Mouse (Mus musculus) hindbrain, embryonic 15.5 days (tissue): ENCODE measurements around the gene Dscam. TPM values are rescaled to one million over a fixed set of nuclear protein-coding genes. Genes with fewer than 3 reads are reported as not detected.

ENCODE experiments used
- ATAC-seq: fragments of 200-750 bp; cut with Nextera tagmentation; 2 replicates; pipeline ENCODE4 v1.8.0; 2017; ENCODE audit warnings: low read depth, moderate number of reproducible peaks, moderate TSS enrichment; ENCODE audit not compliant: low FRiP score
- H3K27ac ChIP-seq: fragments of 300-500 bp; sonication (generic); replicated peaks from 2 replicates; pipeline ENCODE4 v1.5.1; 2015; ENCODE audit warnings: mild to moderate bottlenecking, inconsistent platforms
- H3K27me3 ChIP-seq: fragments of 300-500 bp; sonication (generic); 2 replicates; pipeline ENCODE4 v1.6.1; 2015; ENCODE audit warnings: control low read depth, inconsistent platforms
- H3K36me3 ChIP-seq: fragments of 300-500 bp; sonication (generic); 2 replicates; pipeline ENCODE4 v1.6.1; 2015; ENCODE audit warnings: control low read depth, inconsistent platforms
- H3K4me1 ChIP-seq: fragments of 300-500 bp; sonication (generic); replicated peaks from 2 replicates; pipeline ENCODE4 v1.6.1; 2015; ENCODE audit warnings: control low read depth, inconsistent platforms
- H3K4me2 ChIP-seq: fragments of 300-500 bp; sonication (generic); 2 replicates; pipeline ENCODE4 v1.6.1; 2015; ENCODE audit warnings: moderate library complexity, mild to moderate bottlenecking, inconsistent platforms
- H3K4me3 ChIP-seq: fragments of 300-500 bp; sonication (generic); 2 replicates; pipeline ENCODE4 v1.5.1; 2015; ENCODE audit warnings: mild to moderate bottlenecking, inconsistent platforms
- H3K9ac ChIP-seq: fragments of 300-500 bp; sonication (generic); 2 replicates; pipeline ENCODE4 v1.6.1; 2015; ENCODE audit warnings: inconsistent platforms
- H3K9me3 ChIP-seq: fragments of 300-500 bp; sonication (generic); 2 replicates; pipeline ENCODE4 v1.6.1; 2016; ENCODE audit warnings: control low read depth, inconsistent platforms
- WGBS: fragments of 180-500 bp; shearing (Covaris S2); methylation state at CpG from one replicate; pipeline ENCODE4 v1.1.7; 2015; 5-methylcytosine and 5-hydroxymethylcytosine counted together
- polyA plus RNA-seq: library from polyadenylated mRNA; unstranded; fragments of >200 nt; fragmentation: Nextera tagmentation; extraction: Ambion mirVana; gene quantifications from 2 replicates; pipeline ENCODE4 v1.2.1, GENCODE M21; 2015

Dscam gene
- polyA plus RNA-seq, 1 experiment from 2014 or later, result 15.1 TPM

DNA sequence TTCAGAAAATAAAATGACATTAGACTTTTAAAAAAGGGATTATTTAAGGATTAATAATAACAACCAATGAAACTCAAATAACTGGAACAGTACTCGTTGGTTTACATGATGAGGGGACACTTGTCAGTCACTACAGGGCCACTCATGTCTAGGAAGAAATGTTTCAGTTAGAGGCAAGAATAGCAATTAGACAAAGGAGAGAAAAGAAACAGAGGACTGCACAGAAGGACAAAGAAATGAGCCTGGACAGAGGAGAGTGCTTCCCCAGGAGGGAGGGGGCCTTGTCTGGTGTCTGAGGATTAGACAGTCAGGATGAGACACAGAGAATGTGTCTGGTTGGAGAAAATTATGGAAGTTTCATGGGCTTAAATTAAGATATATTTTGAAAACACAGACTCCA, 324.0 kb downstream of the Dscam start:
- 24% methylated on average over 1 of the region's 1 CpGs for WGBS
- no peak overlapping the region for H3K4me3 ChIP-seq
- H3K4me2 ChIP-seq, result no peak overlapping the region
- no peaks in the 10 kb centered on the region for H3K36me3 ChIP-seq
- no peak overlapping the region for H3K9ac ChIP-seq
- H3K9me3 ChIP-seq, result no peaks in the 10 kb centered on the region
- H3K27me3 ChIP-seq, result no peaks in the 10 kb centered on the region
- H3K4me1 ChIP-seq, result peaks cover 32% of the 10 kb centered on the region
- peak overlapping the region; percentile 64; the same call in 1 of the 2 replicates for H3K27ac ChIP-seq
- no peak for ATAC-seq

DNA sequence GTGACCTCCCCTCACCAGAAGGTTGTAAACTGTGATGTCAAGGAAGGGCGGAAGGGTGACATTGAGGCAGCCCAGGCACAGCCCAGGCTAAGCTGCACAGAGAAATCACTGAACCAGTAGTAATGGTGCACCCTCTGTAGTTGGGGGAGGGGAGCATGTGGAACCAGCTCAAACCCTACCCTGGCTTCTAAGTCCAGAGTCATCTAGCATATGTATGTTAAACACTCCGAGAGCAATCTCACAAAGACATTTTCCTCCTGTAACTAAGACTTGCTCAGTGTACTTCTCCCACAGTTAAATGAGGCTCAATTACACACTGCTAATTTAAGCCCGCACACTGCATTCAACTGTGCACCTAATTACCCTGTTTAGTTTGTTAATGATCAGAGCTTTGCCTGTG, 324.4 kb downstream of the Dscam start:
- no peak overlapping the region for H3K9ac ChIP-seq
- no peaks in the 10 kb centered on the region for H3K27me3 ChIP-seq
- no peak overlapping the region for H3K4me2 ChIP-seq
- H3K4me3 ChIP-seq, result no peak overlapping the region
- H3K9me3 ChIP-seq, result no peaks in the 10 kb centered on the region
- ATAC-seq, result 0 out of 2 replicates have a peak, but pooled peaks have one; percentile 43
- no peaks in the 10 kb centered on the region for H3K36me3 ChIP-seq
- H3K4me1 ChIP-seq, result peaks cover 32% of the 10 kb centered on the region
- peak overlapping the region; percentile 32; the same call in 1 of the 2 replicates for H3K27ac ChIP-seq
- WGBS, result 43% methylated on average over 3 of the region's 3 CpGs

GRCm38 (mm10) chr16:96845475-96846098, 325.0 kb downstream of the Dscam start:
- Histone ChIP-seq H3K9me3 (no peaks in the 10 kb centered on the region), H3K4me2 (no peak overlapping the region), H3K27ac (peak overlapping the region; percentile 32; the same call in 1 of the 2 replicates), H3K4me1 (peaks cover 32% of the 10 kb centered on the region), H3K27me3 (no peaks in the 10 kb centered on the region), H3K36me3 (no peaks in the 10 kb centered on the region), H3K9ac (no peak overlapping the region), H3K4me3 (no peak overlapping the region)
- no peak for ATAC-seq
- WGBS, result 65% methylated on average over 3 of the region's 3 CpGs

DNA sequence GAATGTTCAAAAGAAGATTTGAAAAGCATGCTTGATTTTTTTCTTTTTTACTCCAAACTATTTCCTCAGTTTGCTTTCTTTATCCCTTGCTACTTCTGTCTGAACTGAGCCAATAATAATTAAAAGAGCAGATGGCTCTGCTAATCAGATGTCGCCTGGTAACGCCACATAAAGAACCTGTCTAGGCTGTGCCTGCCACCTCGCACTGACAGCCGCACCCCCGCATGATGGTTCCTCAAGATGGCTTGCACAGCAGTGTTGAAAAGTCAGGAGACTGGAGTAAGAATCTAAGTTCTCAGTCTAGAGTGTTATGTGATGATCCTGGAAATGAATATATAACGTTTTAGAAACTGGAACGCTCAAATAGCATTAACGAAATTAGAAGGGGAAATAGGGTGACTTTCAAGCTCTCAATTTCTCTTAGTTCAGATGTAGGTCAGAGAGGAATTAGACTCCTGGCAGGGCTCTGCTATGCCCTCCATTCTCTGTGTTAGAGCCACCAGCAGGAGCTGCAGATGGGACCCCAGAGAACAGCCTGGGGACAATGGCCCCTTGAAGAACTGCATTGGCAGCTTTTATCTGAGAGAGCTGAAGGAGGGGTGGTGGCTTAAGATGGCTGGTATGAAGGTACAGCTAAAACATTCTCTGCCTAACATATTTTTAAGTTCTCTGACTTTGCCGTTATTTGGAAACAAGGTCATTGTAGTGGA, 326.7 kb downstream of the Dscam start:
- H3K27ac ChIP-seq, result peak overlapping the region; percentile 52
- no peaks in the 10 kb centered on the region for H3K36me3 ChIP-seq
- no peaks in the 10 kb centered on the region for H3K9me3 ChIP-seq
- peaks cover 32% of the 10 kb centered on the region for H3K4me1 ChIP-seq
- WGBS, result 51% methylated on average over 9 of the region's 9 CpGs
- no peak overlapping the region for H3K9ac ChIP-seq
- H3K4me3 ChIP-seq, result no peak overlapping the region
- H3K27me3 ChIP-seq, result no peaks in the 10 kb centered on the region
- H3K4me2 ChIP-seq, result no peak overlapping the region
- ATAC-seq, result no peak

GRCm38 (mm10) chr16:96842829-96843360, 327.7 kb downstream of the Dscam start:
- H3K27ac ChIP-seq, result no peak overlapping the region
- 93% methylated on average over 3 of the region's 3 CpGs for WGBS
- ATAC-seq, result no peak

DNA sequence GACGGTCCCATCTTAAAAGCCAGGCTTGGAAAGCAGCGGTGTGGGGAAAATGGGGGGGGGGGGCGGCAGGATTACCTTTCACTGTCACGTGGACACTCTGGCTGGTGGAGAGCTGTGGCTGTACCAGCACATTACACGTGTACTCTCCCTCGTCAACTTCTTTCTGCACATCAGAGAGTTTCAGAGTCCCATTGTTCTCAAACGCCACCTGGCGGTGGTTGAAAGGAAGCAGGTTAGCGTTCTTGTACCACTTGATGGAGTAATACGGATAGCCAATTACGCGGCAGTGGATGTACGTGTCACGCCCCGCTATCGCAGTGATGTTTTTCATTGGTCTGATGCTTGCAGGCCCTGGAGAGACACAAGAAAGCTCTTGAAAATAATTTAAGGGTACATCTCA, 350.9 kb downstream of the Dscam start:
- H3K9me3 ChIP-seq, result no peaks in the 10 kb centered on the region
- H3K27me3 ChIP-seq, result no peaks in the 10 kb centered on the region
- no peak overlapping the region for H3K4me2 ChIP-seq
- 26% methylated on average over 16 of the region's 16 CpGs for WGBS
- H3K9ac ChIP-seq, result no peak overlapping the region
- no peaks in the 10 kb centered on the region for H3K4me1 ChIP-seq
- no peak overlapping the region for H3K27ac ChIP-seq
- 0 out of 2 replicates have a peak, but pooled peaks have one; percentile 34 for ATAC-seq
- H3K4me3 ChIP-seq, result no peak overlapping the region
- H3K36me3 ChIP-seq, result 0 out of 2 replicates have a peak, but pooled peaks cover 8% of the 10 kb centered on the region

More at GRCm38 (mm10) chr16:96842829-96843360, 327.7 kb downstream of the Dscam start:
- Histone ChIP-seq H3K9ac (no peak overlapping the region), H3K4me3 (no peak overlapping the region), H3K27me3 (no peaks in the 10 kb centered on the region), H3K9me3 (no peaks in the 10 kb centered on the region), H3K36me3 (no peaks in the 10 kb centered on the region), H3K4me2 (no peak overlapping the region), H3K4me1 (peaks cover 32% of the 10 kb centered on the region)

DNA sequence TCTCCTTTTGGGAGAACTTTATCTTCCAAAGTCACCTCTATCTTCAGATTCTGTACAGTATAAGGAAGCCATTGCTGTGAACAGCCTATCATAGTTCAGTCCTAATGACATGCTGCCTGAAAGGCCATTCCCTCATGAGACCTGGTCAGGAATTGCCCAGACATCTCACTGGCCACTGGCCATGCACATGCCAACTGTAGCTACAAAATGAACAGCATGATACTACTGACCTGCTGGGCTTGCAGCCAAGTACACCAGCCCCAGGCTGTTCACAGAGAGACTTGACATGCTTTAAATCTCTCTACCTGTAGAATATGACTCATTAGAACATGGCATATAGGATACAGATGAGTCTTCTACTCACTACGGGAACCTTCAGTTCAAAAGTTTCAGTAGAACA, 364.3 kb downstream of the Dscam start:
- Histone ChIP-seq H3K9ac (no peak overlapping the region), H3K4me3 (no peak overlapping the region), H3K27me3 (no peaks in the 10 kb centered on the region), H3K4me2 (no peak overlapping the region), H3K27ac (no peak overlapping the region), H3K9me3 (no peaks in the 10 kb centered on the region), H3K36me3 (no peaks in the 10 kb centered on the region), H3K4me1 (peaks cover 16% of the 10 kb centered on the region)
- WGBS, result 98% methylated on average over 1 of the region's 1 CpGs
- no peak for ATAC-seq

DNA sequence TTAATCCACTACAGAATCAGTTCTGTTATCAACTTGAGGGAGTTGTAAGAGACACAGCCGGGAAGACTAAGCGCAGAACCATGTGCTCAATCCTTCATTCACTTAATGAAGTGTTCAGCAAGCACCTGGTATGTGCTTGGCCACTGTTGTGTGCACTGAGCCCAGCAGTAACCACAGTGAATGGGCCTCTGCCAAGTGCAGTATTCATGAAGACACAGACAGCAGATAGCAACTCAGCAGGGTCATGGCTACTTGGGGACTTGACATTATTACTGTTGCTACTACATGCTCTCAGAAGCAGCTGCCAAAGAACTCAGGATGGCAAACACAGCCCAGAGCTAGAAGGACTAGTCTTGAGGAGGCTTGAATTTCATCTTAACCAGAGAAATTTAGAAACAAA, 367.9 kb downstream of the Dscam start:
- Histone ChIP-seq H3K4me1 (peaks cover 16% of the 10 kb centered on the region), H3K9ac (no peak overlapping the region), H3K27ac (no peak overlapping the region), H3K36me3 (peaks cover 5% of the 10 kb centered on the region; the same call in 1 of the 2 replicates), H3K9me3 (no peaks in the 10 kb centered on the region), H3K4me2 (no peak overlapping the region), H3K27me3 (no peaks in the 10 kb centered on the region), H3K4me3 (no peak overlapping the region)
- ATAC-seq, result peak; percentile 69; the same call in 1 of the 2 replicates
- 58% methylated on average over 2 of the region's 2 CpGs for WGBS

DNA sequence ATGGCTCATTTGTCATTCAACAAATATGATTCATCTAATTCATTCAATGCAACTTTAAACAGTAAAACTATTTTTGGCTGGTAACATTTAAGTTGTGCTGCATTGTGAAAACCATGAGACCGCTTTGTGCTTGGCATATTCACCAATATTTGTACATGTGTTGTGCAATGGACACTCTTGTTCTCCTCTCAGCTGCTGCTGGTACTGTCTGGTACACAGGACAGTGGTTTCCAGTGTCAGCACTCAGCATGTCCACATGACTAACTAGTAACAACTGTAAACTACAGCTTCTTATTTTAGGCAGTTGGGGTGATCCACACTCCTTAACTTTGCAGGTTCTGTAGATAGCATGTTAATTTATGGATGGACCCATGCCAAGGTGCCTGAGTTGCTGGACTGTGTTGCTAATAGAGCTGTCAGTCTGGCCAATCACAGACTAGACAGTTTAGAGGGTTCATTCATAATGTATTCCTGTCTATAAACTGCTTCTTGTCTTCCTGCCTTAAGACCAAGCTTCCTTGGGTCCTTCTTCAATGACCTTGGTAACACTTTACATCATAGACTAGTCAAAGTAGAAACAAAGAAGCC, 368.8 kb downstream of the Dscam start:
- 0 out of 2 replicates have a peak, but pooled peaks have one; percentile 30 for ATAC-seq
- Histone ChIP-seq H3K4me1 (peaks cover 10% of the 10 kb centered on the region), H3K27me3 (no peaks in the 10 kb centered on the region), H3K9me3 (no peaks in the 10 kb centered on the region), H3K27ac (no peak overlapping the region), H3K4me2 (no peak overlapping the region), H3K4me3 (no peak overlapping the region), H3K36me3 (peaks cover 5% of the 10 kb centered on the region; the same call in 1 of the 2 replicates), H3K9ac (no peak overlapping the region)
- WGBS, result 94% methylated on average over 1 of the region's 1 CpGs

DNA sequence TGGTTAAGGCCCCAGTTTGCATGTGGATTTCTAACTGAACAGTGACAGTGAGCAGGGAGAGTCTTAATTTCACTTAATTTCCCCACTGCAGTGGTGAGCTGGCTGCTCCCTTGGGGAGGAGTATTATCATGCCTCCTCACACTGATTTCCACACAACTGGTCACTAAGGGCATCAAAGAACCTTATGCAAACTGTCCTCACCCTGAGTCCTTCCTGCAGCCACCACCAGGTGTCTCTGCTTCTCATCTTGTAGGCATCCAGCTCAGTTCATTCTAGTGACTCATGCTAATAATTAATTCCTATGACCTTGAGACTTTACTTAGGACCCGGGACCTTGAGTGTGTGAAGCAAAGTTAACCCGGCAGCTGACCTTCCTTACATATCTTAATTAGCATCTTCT, 375.1 kb downstream of the Dscam start:
- ATAC-seq, result 0 out of 2 replicates have a peak, but pooled peaks have one; percentile 34
- no peaks in the 10 kb centered on the region for H3K4me1 ChIP-seq
- H3K36me3 ChIP-seq, result peaks cover 9% of the 10 kb centered on the region; the same call in 1 of the 2 replicates
- no peaks in the 10 kb centered on the region for H3K27me3 ChIP-seq
- H3K9ac ChIP-seq, result no peak overlapping the region
- no peak overlapping the region for H3K4me3 ChIP-seq
- WGBS, result 50% methylated on average over 2 of the region's 2 CpGs
- H3K4me2 ChIP-seq, result no peak overlapping the region
- no peaks in the 10 kb centered on the region for H3K9me3 ChIP-seq
- no peak overlapping the region for H3K27ac ChIP-seq

- Histone ChIP-seq H3K4me1 (peaks cover 13% of the 10 kb centered on the region), H3K27ac (no peak overlapping the region), H3K4me3 (no peak overlapping the region), H3K9ac (no peak overlapping the region), H3K36me3 (0 out of 2 replicates have a peak, but pooled peaks cover 3% of the 10 kb centered on the region), H3K9me3 (no peaks in the 10 kb centered on the region), H3K27me3 (no peaks in the 10 kb centered on the region), H3K4me2 (no peak overlapping the region)
- 79% methylated on average over 2 of the region's 2 CpGs for WGBS
- no peak for ATAC-seq
Measured at GRCm38 (mm10) chr16:96791307-96791706, 379.2 kb downstream of the Dscam start.

DNA sequence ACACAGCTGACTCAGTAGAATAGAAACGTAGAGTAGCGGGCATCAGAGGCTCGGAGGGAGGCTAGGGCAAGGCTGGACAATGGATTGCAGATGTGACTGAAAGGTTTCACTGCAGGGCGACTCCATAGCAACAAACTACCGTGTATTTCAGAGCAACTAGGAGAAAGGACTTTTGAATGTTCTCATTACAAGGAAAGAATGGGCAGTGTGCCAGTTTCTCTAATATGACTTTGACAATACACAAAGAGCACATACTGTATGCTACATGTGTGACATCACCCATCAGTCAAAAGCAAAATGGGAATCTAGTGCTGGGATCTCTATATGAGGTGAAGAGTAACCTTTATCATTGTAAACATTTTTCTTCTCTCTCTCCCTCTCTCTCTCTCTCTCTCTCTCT, 382.3 kb downstream of the Dscam start:
- Histone ChIP-seq H3K36me3 (0 out of 2 replicates have a peak, but pooled peaks cover 3% of the 10 kb centered on the region), H3K27ac (no peak overlapping the region)
- WGBS, result 32% methylated on average over 5 of the region's 5 CpGs

More for the DNA sequence above, 382.3 kb downstream of the Dscam start:
- Histone ChIP-seq H3K27me3 (no peaks in the 10 kb centered on the region), H3K4me2 (no peak overlapping the region), H3K4me3 (no peak overlapping the region), H3K4me1 (peaks cover 13% of the 10 kb centered on the region), H3K9ac (no peak overlapping the region), H3K9me3 (no peaks in the 10 kb centered on the region)
- ATAC-seq, result no peak
